Mouse (Mus musculus): ENCODE measurements around the gene Uhrf1bp1l.

The Uhrf1bp1l gene

DNA sequence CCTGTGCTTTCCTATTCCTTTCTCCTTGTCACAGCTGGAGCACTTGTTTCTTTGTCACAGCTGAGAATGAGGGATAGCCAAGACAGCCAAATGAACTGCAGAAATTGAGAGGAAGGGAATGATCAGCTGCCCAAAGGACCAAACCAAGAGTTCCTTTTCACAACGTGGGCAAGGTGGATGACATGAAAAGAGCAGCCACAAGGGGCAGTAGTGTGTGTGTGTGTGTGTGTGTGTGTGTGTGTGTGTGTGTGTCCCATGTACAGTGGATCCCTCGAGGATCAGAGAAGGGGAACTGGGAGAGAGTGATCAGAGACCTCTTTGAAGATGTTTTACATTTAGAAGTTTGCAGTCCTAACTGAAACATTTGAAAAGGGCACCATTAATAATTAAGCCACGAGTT, 92.7 kb downstream of the Uhrf1bp1l start:
- intact Hi-C loops (cut with DNase I): no loop called here

GRCm38 (mm10) chr10:89838834-89839233, 94.0 kb downstream of the Uhrf1bp1l start:
- intact Hi-C loops (cut with DNase I): no loop called here

- intact Hi-C loops (cut with DNase I): no loop called here
Measured at GRCm38 (mm10) chr10:89850951-89851350, 106.2 kb downstream of the Uhrf1bp1l start.

DNA sequence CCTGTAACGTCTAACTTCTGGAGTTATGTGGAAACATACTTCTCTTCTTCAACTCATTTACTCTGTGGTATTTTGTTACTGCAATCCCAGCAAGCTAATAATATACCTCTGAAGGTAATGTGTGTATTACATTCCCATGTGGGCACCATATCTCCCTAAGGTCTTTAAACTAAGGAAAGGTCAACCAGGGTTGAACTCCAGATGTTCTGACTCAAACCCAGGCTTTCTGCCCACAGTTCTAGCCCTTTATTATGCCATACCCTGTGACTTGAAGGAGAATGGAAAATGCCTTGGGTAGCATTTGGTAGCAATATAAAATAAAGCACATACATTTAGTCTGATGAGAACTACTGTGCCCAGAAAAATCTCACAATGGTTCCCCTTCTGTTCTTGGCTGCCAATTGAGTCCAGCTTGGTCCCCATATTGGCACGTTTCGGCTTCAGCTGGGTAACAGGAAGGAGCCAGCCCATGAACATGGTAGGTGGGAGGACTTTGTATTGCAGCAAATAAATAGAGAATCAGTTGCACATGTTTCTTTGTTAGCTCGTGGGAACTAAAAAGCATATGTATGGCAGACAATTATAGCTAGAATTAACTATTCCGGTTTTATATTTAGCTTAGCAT, 110.6 kb downstream of the Uhrf1bp1l start:
- intact Hi-C loops (cut with DNase I): no loop called here

DNA sequence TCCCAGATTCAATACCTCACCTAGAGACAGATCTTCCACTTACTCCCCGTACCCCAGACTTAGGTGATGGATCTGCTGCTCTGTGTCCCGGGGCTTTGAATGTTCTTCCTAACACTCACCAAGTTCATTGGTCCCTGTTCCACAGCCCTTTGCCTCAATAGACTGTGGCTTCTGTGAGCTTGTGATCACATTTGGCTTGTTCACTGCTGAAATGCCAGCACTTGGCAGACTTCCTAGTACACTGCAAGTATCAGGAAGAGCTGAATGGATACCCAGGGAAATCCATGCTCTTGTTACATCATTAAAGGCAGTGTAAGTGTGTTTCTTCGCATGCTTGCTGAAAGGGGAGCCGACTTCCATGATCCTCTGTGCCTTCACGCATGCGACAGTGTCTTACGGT, 111.5 kb downstream of the Uhrf1bp1l start:
- intact Hi-C loops (cut with DNase I): no loop called here

DNA sequence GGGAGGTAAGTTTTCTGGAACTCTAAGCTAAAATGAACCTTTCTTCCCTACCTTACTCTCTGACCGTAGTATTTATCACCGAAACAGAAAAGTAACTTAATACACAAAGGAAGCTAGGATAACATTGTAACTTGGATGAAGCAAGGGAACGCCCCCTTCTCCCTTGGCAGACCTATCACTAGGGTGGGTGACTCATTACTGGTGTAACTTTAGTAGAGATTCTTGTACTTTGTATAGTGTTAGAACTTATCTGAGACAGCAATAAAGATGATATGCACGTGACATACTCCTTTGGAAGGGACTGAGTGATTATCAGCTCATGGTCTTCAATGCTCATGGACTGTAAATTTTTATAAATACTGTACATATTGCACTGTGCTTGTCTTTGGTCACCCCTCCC, 123.4 kb downstream of the Uhrf1bp1l start:
- intact Hi-C loops (cut with DNase I): no loop called here

- intact Hi-C loops (cut with DNase I): no loop called here
Measured at GRCm38 (mm10) chr10:89868836-89869235, 124.0 kb downstream of the Uhrf1bp1l start.

All from adrenal gland (tissue).